Mouse (Mus musculus) limb, embryonic 14.5 days (tissue): ENCODE data around the gene Ednra. TPM values are rescaled to one million over a fixed set of nuclear protein-coding genes. Genes with fewer than 3 reads are reported as not detected.

Experiments
- ATAC-seq: fragments of 200-750 bp; cut with Nextera tagmentation; 2 replicates; pipeline ENCODE4 v1.8.0; 2017; ENCODE audit warnings: low read depth, moderate number of reproducible peaks, moderate TSS enrichment; ENCODE audit not compliant: low FRiP score
- DNase-seq: peaks from one replicate; pipeline ENCODE4 v3.0.0-alpha.2; 2015; ENCODE audit warnings: low spot score
- H3K27ac ChIP-seq: fragments of 300-500 bp; sonication (generic); replicated peaks from 2 replicates; pipeline ENCODE4 v1.5.1; 2014; ENCODE audit warnings: low read depth, mild to moderate bottlenecking, low read length, moderate library complexity, mixed read lengths
- H3K27me3 ChIP-seq: fragments of 300-500 bp; sonication (generic); 2 replicates; pipeline ENCODE4 v1.6.1; 2014; ENCODE audit warnings: low read length, mixed read lengths; ENCODE audit not compliant: control insufficient read depth, insufficient read depth
- H3K36me3 ChIP-seq: fragments of 300-500 bp; sonication (generic); 2 replicates; pipeline ENCODE4 v1.6.1; 2014; ENCODE audit warnings: mild to moderate bottlenecking, low read length, moderate library complexity, mixed read lengths; ENCODE audit not compliant: control insufficient read depth, insufficient read depth
- H3K4me1 ChIP-seq: fragments of 300-500 bp; sonication (generic); 2 replicates; pipeline ENCODE4 v1.6.1; 2014; ENCODE audit warnings: antibody characterized with exemption, low read length, mixed read lengths; ENCODE audit not compliant: control insufficient read depth, insufficient read depth
- H3K4me2 ChIP-seq: fragments of 300-500 bp; sonication (generic); replicated peaks from 2 replicates; pipeline ENCODE4 v1.6.1; 2014; ENCODE audit warnings: low read depth, mild to moderate bottlenecking, low read length, moderate library complexity; ENCODE audit not compliant: severe bottlenecking
- H3K4me3 ChIP-seq: fragments of 300-500 bp; sonication (generic); replicated peaks from 2 replicates; pipeline ENCODE4 v1.5.1; 2014; ENCODE audit warnings: low read length
- H3K9ac ChIP-seq: fragments of 300-500 bp; sonication (generic); 2 replicates; pipeline ENCODE4 v1.6.1; 2014; ENCODE audit warnings: mild to moderate bottlenecking, low read depth, low read length, moderate library complexity; ENCODE audit not compliant: severe bottlenecking
- H3K9me3 ChIP-seq: fragments of 300-500 bp; sonication (generic); 2 replicates; pipeline ENCODE4 v1.6.1; 2016; ENCODE audit warnings: low read length; ENCODE audit not compliant: control insufficient read depth
- POLR2A ChIP-seq: fragments of 200-500 bp; IDR thresholded peaks from 2 replicates; pipeline ENCODE4 v1.8.0; 2012; ENCODE audit warnings: inconsistent platforms, mild to moderate bottlenecking, moderate library complexity, borderline replicate concordance; ENCODE audit not compliant: insufficient read depth, insufficient read length; ENCODE audit errors: extremely low read depth
- WGBS: fragments of 180-500 bp; shearing (Covaris S2); extraction: QIAGEN DNeasy Blood & Tissue Kit; methylation state at CpG from one replicate; pipeline ENCODE4 v1.1.7; 2014; 5-methylcytosine and 5-hydroxymethylcytosine counted together
- polyA plus RNA-seq, 2 experiments: library from polyadenylated mRNA; depleted of rRNA in 1 of 2; stranded (reverse) in 1 of 2; unstranded in 1 of 2; fragments of >200 nt; fragmentation: Nextera tagmentation in 1 of 2; extraction: Ambion mirVana in 1 of 2; gene quantifications; 2 replicates each; pipeline versions ENCODE4 v1.2.1 to v1.2.3; 2012 to 2014

Gene Ednra
- polyA plus RNA-seq, 2 experiments, result 30.0 to 44.6 TPM

DNA sequence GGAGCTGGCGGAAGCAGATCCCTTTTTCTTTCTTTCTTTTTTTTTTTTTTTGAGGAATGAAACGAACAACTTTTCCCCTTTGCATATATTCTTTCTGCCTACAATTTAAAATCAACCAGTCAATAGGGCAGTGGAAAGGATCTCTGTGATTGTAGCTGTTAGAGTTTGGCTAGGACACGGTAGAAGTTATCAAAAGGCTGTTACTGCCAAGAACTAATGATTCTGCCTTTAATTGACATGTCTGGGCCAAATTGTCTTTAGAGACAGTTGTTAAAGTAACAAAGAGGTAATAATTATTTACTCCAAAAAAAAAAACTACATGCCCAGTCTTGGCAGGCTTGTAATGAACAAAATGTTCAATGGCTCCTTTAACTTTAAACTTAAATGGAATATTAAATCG, 26.1 kb upstream of the Ednra start:
- Histone ChIP-seq H3K36me3 (no peaks in the 10 kb centered on the region), H3K4me1 (peaks cover under 1% of the 10 kb centered on the region; the same call in 1 of the 2 replicates), H3K27me3 (no peaks in the 10 kb centered on the region), H3K4me3 (no peak overlapping the region), H3K4me2 (no peak overlapping the region), H3K9ac (no peak overlapping the region), H3K27ac (no peak overlapping the region), H3K9me3 (no peaks in the 10 kb centered on the region)
- ATAC-seq (no peak), DNase-seq (no peak)
- 56% methylated on average over 4 of the region's 4 CpGs for WGBS
- no peak for TF ChIP-seq POLR2A

DNA sequence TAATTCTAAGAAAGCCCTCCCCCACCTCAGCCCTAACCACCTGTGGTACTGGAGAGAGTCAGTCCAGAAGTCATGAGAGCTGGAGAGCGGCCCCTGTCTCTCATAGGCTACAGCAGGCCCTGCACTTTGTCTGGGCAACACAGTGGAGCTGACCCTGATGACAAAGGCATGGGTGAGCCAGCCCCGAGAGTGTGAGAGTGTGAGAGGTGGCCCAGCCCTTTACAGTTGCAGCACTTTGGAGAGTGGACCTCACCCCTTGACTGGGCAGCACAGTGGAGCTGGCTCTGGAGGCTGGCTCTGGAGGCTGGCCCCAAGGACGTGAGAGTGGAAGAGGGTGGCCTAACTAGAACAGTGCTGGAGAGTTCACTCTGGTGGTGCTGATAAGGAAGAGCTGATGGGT, 20.2 kb upstream of the Ednra start:
- no peak for ATAC-seq
- Histone ChIP-seq H3K4me2 (no peak overlapping the region), H3K4me3 (no peak overlapping the region), H3K27ac (no peak overlapping the region), H3K36me3 (no peaks in the 10 kb centered on the region), H3K9me3 (no peaks in the 10 kb centered on the region), H3K9ac (no peak overlapping the region), H3K27me3 (no peaks in the 10 kb centered on the region), H3K4me1 (no peaks in the 10 kb centered on the region)
- WGBS, result 88% methylated on average over 3 of the region's 3 CpGs
- DNase-seq, result no peak
- TF ChIP-seq POLR2A, result no peak

DNA sequence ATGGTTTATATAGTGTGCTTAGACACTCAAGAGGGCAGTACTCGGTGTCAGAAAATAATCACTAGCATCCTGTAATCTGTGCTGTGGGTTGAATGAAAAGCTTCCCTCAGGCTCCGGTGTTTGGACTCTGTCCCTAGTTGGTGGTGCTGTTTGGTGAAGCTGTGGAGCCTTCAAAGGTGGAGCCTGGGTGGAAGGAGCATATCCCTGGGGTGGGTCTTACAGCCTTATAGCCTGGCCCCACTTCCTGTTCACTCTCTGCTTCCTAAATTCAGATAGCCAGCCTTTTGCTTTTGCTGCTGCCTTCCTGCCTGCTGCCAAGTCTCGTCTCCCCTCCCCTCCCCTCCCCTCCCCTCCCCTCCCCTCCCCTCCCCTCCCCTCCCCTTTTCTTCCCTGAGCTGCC, 18.1 kb upstream of the Ednra start:
- no peak overlapping the region for H3K9ac ChIP-seq
- no peaks in the 10 kb centered on the region for H3K27me3 ChIP-seq
- H3K27ac ChIP-seq, result no peak overlapping the region
- 53% methylated on average over 3 of the region's 3 CpGs for WGBS
- no peak for DNase-seq
- no peaks in the 10 kb centered on the region for H3K36me3 ChIP-seq
- no peaks in the 10 kb centered on the region for H3K4me1 ChIP-seq
- H3K4me3 ChIP-seq, result no peak overlapping the region
- TF ChIP-seq POLR2A, result no peak
- no peak overlapping the region for H3K4me2 ChIP-seq
- no peaks in the 10 kb centered on the region for H3K9me3 ChIP-seq
- no peak for ATAC-seq

DNA sequence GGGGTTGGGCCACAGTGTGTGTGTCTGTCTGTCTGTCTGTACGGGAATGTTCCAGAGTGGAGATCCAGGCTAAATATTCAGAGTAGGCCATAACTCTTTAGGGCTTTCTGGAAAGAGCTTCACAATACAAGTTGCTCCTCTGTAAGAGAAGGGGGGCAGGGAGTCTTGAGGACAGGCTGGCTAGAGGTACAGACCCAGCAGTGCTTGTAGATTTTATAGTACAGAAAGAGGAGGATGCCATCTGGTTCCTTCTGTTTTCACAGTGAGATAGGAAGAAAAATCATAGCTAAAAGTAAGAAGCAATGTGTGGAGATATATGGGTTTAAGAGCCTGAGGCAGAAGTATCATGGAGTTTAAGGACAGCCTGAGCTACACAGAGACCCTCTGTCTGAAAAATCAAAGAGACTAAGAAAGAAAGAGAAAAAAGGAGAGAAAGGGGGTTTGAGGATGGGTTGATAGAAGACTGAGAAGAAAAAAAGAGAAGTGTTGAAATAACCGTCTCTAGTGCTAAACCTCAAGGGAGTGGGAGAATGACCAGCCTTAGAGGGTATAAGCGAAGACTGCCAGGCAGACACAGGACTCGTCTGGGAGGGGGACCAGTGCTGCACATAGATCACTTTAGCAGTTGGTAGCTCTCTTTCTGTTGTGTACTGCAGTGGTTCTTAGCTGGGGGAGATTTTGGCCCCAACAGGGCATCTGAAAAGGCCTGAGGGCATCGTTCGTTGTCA, 16.9 kb upstream of the Ednra start:
- H3K4me2 ChIP-seq, result no peak overlapping the region
- H3K27ac ChIP-seq, result no peak overlapping the region
- no peak overlapping the region for H3K4me3 ChIP-seq
- H3K27me3 ChIP-seq, result no peaks in the 10 kb centered on the region
- H3K36me3 ChIP-seq, result no peaks in the 10 kb centered on the region
- no peak for TF ChIP-seq POLR2A
- DNase-seq (no peak), ATAC-seq (no peak)
- WGBS, result 81% methylated on average over 6 of the region's 6 CpGs
- H3K4me1 ChIP-seq, result no peaks in the 10 kb centered on the region
- no peaks in the 10 kb centered on the region for H3K9me3 ChIP-seq
- no peak overlapping the region for H3K9ac ChIP-seq

DNA sequence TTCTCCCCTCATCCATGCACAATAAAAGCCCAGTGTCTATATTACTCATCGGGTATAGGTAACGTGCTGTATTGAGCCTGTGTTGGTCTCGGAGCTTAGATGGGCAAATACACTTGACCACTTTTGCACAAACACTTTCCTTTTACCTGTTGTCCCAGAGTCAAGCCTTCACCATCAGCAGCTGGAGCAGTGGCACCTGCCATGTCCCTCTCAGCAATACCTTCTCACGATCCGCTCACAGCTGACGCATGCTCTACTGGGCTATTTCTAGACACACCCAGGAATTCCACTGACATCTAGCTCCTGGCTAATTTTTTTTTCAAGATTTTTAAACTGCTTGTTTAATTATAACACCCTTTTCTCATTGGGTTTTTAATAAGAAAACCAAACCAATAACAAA, 14.2 kb upstream of the Ednra start:
- DNase-seq, result no peak
- Histone ChIP-seq H3K36me3 (no peaks in the 10 kb centered on the region), H3K4me2 (no peak overlapping the region), H3K9me3 (peaks cover 1% of the 10 kb centered on the region; the same call in 1 of the 2 replicates), H3K4me3 (no peak overlapping the region), H3K4me1 (no peaks in the 10 kb centered on the region), H3K27ac (no peak overlapping the region), H3K9ac (no peak overlapping the region), H3K27me3 (no peaks in the 10 kb centered on the region)
- TF ChIP-seq POLR2A, result no peak
- no peak for ATAC-seq
- 86% methylated on average over 6 of the region's 6 CpGs for WGBS
